Mouse (Mus musculus): ENCODE measurements around the gene Tead1.

The Tead1 gene

GRCm38 (mm10) chr7:112937089-112937488 lies 258.0 kb downstream of the Tead1 start:
- no peak for DNase-seq

GRCm38 (mm10) chr7:112938959-112939358 lies 259.8 kb downstream of the Tead1 start:
- no peak for DNase-seq

GRCm38 (mm10) chr7:112942567-112942966 lies 263.4 kb downstream of the Tead1 start:
- DNase-seq: no peak

- no peak for DNase-seq
These were observed 263.9 kb downstream of the Tead1 start for GRCm38 (mm10) chr7:112943056-112943455.

GRCm38 (mm10) chr7:112946706-112947105 lies 267.6 kb downstream of the Tead1 start:
- no peak for DNase-seq

GRCm38 (mm10) chr7:112953777-112954291 lies 274.7 kb downstream of the Tead1 start, which contains the start of gene Rassf10:
TSS of gene Rassf10 (plus strand) at chr7:112953962.
- DNase-seq: peak; percentile 25

GRCm38 (mm10) chr7:112954351-112955102 lies 275.4 kb downstream of the Tead1 start:
- peak; percentile 6 for DNase-seq

GRCm38 (mm10) chr7:112955103-112955827 lies 276.1 kb downstream of the Tead1 start:
- peak; percentile 19 for DNase-seq

GRCm38 (mm10) chr7:112955955-112956354 lies 276.8 kb downstream of the Tead1 start:
- DNase-seq: no peak
